Mouse (Mus musculus) heart, embryonic 11.5 days (tissue): Measurements from ENCODE around the gene Il5ra. TPM values are rescaled to one million over a fixed set of nuclear protein-coding genes. Genes with fewer than 3 reads are reported as not detected.

Experiments used
- ATAC-seq: fragments of 200-750 bp; cut with Nextera tagmentation; replicated peaks from 2 replicates; pipeline ENCODE4 v1.8.0; 2017; ENCODE audit warnings: moderate library complexity; ENCODE audit not compliant: insufficient number of reproducible peaks, low FRiP score, low TSS enrichment
- H3K27ac ChIP-seq: fragments of 300-500 bp; sonication (generic); 2 replicates; pipeline ENCODE4 v1.5.1; 2014; ENCODE audit warnings: mild to moderate bottlenecking, low read depth, low read length
- H3K27me3 ChIP-seq: fragments of 300-500 bp; sonication (generic); 2 replicates; pipeline ENCODE4 v1.6.1; 2014; ENCODE audit warnings: mild to moderate bottlenecking, low read length, mixed read lengths; ENCODE audit not compliant: control insufficient read depth, insufficient read depth
- H3K36me3 ChIP-seq: fragments of 300-500 bp; sonication (generic); 2 replicates; pipeline ENCODE4 v1.6.1; 2014; ENCODE audit warnings: mild to moderate bottlenecking, low read length, moderate library complexity, mixed read lengths; ENCODE audit not compliant: control insufficient read depth, insufficient read depth
- H3K4me1 ChIP-seq: fragments of 300-500 bp; sonication (generic); 2 replicates; pipeline ENCODE4 v1.6.1; 2014; ENCODE audit warnings: low read length; ENCODE audit not compliant: control insufficient read depth, insufficient read depth
- H3K4me2 ChIP-seq: fragments of 300-500 bp; sonication (generic); 2 replicates; pipeline ENCODE4 v1.6.1; 2014; ENCODE audit warnings: mild to moderate bottlenecking, moderate library complexity
- H3K4me3 ChIP-seq: fragments of 300-500 bp; sonication (generic); 2 replicates; pipeline ENCODE4 v1.5.1; 2014; ENCODE audit warnings: low read depth, low read length
- H3K9ac ChIP-seq: fragments of 300-500 bp; sonication (generic); 2 replicates; pipeline ENCODE4 v1.6.1; 2014; ENCODE audit warnings: mild to moderate bottlenecking, low read depth, low read length, moderate library complexity
- H3K9me3 ChIP-seq: fragments of 300-500 bp; sonication (generic); replicated peaks from 2 replicates; pipeline ENCODE4 v1.6.1; 2016; ENCODE audit warnings: low read length; ENCODE audit not compliant: control insufficient read depth
- WGBS: fragments of 180-500 bp; shearing (Covaris S2); extraction: QIAGEN DNeasy Blood & Tissue Kit; methylation state at CpG from one replicate; pipeline ENCODE4 v1.1.7; 2014; ENCODE audit not compliant: insufficient replicate concordance; 5-methylcytosine and 5-hydroxymethylcytosine counted together
- polyA plus RNA-seq: library from polyadenylated mRNA; unstranded; fragments of >200 nt; fragmentation: Nextera tagmentation; extraction: Ambion mirVana; gene quantifications from 2 replicates; pipeline ENCODE4 v1.2.1, GENCODE M21; 2014

Gene Il5ra
- polyA plus RNA-seq, 1 experiment from 2014 or later: not detected

DNA sequence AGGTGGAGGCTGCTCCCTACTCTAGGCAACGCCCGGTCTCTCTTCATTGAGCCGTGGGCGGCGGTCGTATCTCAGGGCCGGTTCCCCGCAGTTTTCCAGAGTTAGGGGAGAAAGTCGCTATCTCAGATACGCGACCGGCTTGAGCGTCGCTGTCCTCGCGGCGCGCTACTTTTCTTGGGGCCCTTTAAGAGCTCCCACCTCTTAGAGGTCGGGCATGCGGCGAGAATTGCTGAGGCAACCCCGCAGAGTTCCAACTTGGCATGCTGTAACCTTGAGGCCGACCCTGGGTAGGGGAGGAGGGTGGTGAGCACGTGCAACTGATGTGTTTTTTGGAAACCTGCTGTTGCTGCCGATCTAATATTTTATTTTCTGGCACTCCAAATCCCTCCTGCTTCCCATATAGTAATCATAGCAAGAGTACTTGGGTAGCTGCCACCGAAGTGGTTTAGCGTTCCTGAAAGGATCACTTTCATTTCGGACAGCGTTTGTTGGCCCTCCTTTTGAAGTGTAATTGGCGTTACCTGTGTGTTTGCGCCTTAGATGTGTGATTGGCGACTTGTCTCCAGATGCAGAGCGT, 20.5 kb upstream of the Il5ra start:
- Histone ChIP-seq H3K36me3 (peaks cover 4% of the 10 kb centered on the region; the same call in 1 of the 2 replicates), H3K4me2 (peak overlapping the region; percentile 94), H3K4me3 (peak overlapping the region; percentile 71), H3K4me1 (peaks cover 9% of the 10 kb centered on the region), H3K27me3 (no peaks in the 10 kb centered on the region), H3K9ac (peak overlapping the region; percentile 71), H3K27ac (peak overlapping the region; percentile 36), H3K9me3 (no peaks in the 10 kb centered on the region)
- 2% methylated on average over 33 of the region's 33 CpGs for WGBS
- ATAC-seq: peak; percentile 68; the same call in 1 of the 2 replicates

GRCm38 (mm10) chr6:106768640-106769289, 19.9 kb upstream of the Il5ra start, which contains the start of gene Trnt1:
Trnt1 (plus strand) TSS chr6:106769120.
- peak; percentile 99 for ATAC-seq
- Histone ChIP-seq H3K4me3 (peak within 1 kb of the TSS; percentile 71), H3K27me3 (no peaks in the 10 kb centered on the region), H3K4me2 (peak within 1 kb of the TSS; percentile 94), H3K9me3 (no peaks in the 10 kb centered on the region), H3K36me3 (peaks cover 4% of the 10 kb centered on the region; the same call in 1 of the 2 replicates), H3K9ac (peak within 1 kb of the TSS; percentile 71), H3K27ac (peak within 1 kb of the TSS; percentile 36), H3K4me1 (peaks cover 9% of the 10 kb centered on the region)
- 8% methylated on average over 35 of the region's 35 CpGs for WGBS

DNA sequence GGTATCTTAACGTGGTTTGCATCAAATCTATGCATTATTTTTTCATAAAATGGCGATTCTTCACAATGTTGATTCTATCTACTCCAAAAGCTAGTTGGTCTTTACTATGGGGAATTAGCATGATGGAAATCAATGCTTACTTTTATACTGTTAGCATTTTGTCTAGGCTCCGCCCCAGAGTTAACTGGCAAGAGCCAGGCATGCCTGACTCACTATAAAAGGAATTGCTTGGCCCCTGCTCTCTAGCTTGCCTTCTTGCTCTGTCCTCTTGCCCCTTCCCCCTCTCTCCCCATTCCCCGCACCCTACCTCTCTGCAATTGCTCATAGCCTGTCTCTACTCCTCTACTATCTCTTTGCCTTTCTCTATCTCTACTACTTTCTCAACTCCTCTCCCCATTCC, 17.9 kb upstream of the Il5ra start:
- 72% methylated on average over 4 of the region's 4 CpGs for WGBS
- no peak for ATAC-seq
- Histone ChIP-seq H3K27me3 (no peaks in the 10 kb centered on the region), H3K36me3 (peaks cover 4% of the 10 kb centered on the region; the same call in 1 of the 2 replicates), H3K4me2 (no peak overlapping the region), H3K9ac (no peak overlapping the region), H3K4me1 (peaks cover 9% of the 10 kb centered on the region), H3K9me3 (no peaks in the 10 kb centered on the region), H3K27ac (no peak overlapping the region), H3K4me3 (no peak overlapping the region)

DNA sequence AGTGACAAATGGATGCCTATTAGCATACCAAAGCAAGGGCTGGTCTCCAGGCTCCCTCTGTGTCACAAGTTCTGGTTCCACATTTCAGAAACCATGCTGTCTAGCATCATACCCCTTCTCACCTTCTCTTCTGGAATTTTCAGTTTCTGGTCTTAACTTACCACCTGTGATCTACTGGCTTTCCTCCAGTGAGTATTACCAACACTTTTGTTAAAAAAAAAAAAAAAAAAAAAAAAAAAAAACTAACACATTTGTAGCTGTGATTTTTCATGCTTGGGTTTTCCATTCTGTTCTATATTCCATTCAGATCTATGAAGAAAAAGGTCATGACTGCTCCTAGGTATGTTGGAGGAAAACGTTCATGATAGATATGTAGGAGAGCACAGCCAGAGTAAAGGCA, 17.1 kb upstream of the Il5ra start:
- H3K4me3 ChIP-seq: no peak overlapping the region
- WGBS: 59% methylated on average over 1 of the region's 1 CpGs

DNA sequence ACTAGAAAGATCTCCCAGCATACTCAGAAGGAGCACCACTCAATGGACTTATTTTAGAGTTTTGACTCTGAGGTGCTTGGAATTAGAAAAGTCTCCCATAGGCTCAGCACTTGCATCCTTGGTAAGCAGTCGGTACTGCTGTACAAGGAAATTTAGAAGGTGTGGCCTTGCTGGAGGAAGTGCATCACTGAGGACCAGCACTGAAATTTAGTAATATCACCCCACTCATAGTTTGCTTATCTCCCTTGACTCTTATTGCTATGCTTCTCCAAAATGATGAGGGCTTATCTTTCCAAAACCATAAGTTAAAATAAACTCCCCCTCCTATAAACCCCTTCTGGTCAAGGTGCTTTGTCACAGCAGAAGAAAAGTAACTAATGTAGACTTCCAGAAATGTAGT, 12.6 kb upstream of the Il5ra start:
- H3K4me3 ChIP-seq: no peak overlapping the region
- no peaks in the 10 kb centered on the region for H3K36me3 ChIP-seq
- no peaks in the 10 kb centered on the region for H3K27me3 ChIP-seq
- ATAC-seq: no peak
- 91% methylated on average over 1 of the region's 1 CpGs for WGBS
- H3K4me2 ChIP-seq: no peak overlapping the region
- H3K27ac ChIP-seq: no peak overlapping the region
- H3K9ac ChIP-seq: no peak overlapping the region
- H3K4me1 ChIP-seq: no peaks in the 10 kb centered on the region
- H3K9me3 ChIP-seq: no peaks in the 10 kb centered on the region

More for the DNA sequence above, 17.1 kb upstream of the Il5ra start:
- no peak overlapping the region for H3K4me2 ChIP-seq
- H3K27ac ChIP-seq: no peak overlapping the region
- H3K36me3 ChIP-seq: no peaks in the 10 kb centered on the region
- no peaks in the 10 kb centered on the region for H3K27me3 ChIP-seq
- ATAC-seq: no peak
- no peak overlapping the region for H3K9ac ChIP-seq
- H3K9me3 ChIP-seq: no peaks in the 10 kb centered on the region
- H3K4me1 ChIP-seq: peaks cover 9% of the 10 kb centered on the region

- 76% methylated on average over 3 of the region's 3 CpGs for WGBS
- Histone ChIP-seq H3K36me3 (no peaks in the 10 kb centered on the region), H3K9ac (no peak overlapping the region), H3K27ac (no peak overlapping the region), H3K9me3 (no peaks in the 10 kb centered on the region), H3K4me2 (no peak overlapping the region), H3K27me3 (no peaks in the 10 kb centered on the region), H3K4me3 (no peak overlapping the region), H3K4me1 (no peaks in the 10 kb centered on the region)
- ATAC-seq: no peak
These were observed 11.8 kb upstream of the Il5ra start for GRCm38 (mm10) chr6:106760473-106761218.

DNA sequence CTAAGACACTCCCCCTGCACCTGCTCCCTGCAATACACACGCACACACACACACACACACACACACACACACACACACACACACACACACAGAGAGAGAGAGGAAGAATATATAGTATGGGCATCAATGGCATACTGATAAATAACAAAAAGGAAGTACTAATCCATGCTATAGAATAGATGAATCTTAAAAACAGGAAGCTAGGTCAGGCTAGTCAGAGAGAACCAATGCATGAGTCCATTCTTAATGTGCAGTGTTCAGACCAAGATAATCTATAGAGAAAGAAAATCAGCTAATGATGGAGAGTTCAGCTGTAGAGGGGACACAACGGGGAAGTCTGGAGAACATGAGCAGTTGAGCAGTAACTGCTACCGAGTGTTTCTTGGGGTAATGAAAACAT, 9.5 kb upstream of the Il5ra start:
- no peaks in the 10 kb centered on the region for H3K36me3 ChIP-seq
- no peak overlapping the region for H3K9ac ChIP-seq
- 78% methylated on average over 3 of the region's 3 CpGs for WGBS
- no peak overlapping the region for H3K4me3 ChIP-seq
- no peak overlapping the region for H3K27ac ChIP-seq
- H3K27me3 ChIP-seq: no peaks in the 10 kb centered on the region
- H3K4me2 ChIP-seq: no peak overlapping the region
- no peak for ATAC-seq
- no peaks in the 10 kb centered on the region for H3K9me3 ChIP-seq
- H3K4me1 ChIP-seq: no peaks in the 10 kb centered on the region

DNA sequence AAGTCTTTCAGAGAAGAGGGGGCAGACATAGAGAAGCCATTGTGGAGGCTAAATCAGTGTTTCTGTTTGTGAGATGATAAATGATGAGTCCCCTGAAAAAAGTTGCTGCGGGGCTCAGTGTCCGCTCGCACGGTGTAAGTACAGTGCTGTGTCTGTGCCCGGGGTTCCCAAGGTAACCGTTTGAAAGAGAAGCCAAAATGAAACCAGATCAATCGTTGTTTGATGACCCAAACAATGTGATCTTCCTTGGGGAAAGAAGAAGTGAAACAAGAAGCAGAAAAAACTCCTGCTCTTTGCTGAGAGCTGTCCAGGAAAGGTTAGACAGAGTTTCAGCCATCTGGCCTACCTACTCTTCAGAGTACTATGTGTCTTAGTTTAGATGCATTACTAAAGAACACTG, 1.5 kb upstream of the Il5ra start:
- Histone ChIP-seq H3K36me3 (no peaks in the 10 kb centered on the region), H3K4me1 (no peaks in the 10 kb centered on the region), H3K4me3 (no peak overlapping the region), H3K27ac (no peak overlapping the region), H3K4me2 (no peak overlapping the region), H3K9me3 (no peaks in the 10 kb centered on the region), H3K27me3 (no peaks in the 10 kb centered on the region), H3K9ac (no peak overlapping the region)
- WGBS: 82% methylated on average over 7 of the region's 7 CpGs
- no peak for ATAC-seq
